Mouse (Mus musculus) forebrain, embryonic 15.5 days (tissue): ENCODE measurements at regions not wholly inside any gene's neighbourhood (a gene's known extent, or its start where the extent isn't known, plus 50 kb on each side); places are given as distances from the start of the nearest gene placed in this dataset.

Experiments used
- ATAC-seq: fragments of 200-750 bp; cut with Nextera tagmentation; replicated peaks from 2 replicates; pipeline ENCODE4 v1.8.0; 2017; ENCODE audit warnings: mild to moderate bottlenecking, moderate TSS enrichment, moderate library complexity
- H3K27ac ChIP-seq: fragments of 300-500 bp; sonication (generic); replicated peaks from 2 replicates; pipeline ENCODE4 v1.5.1; 2015; ENCODE audit warnings: mild to moderate bottlenecking, inconsistent platforms
- H3K27me3 ChIP-seq: fragments of 300-500 bp; sonication (generic); 2 replicates; pipeline ENCODE4 v1.6.1; 2015; ENCODE audit warnings: inconsistent platforms
- H3K36me3 ChIP-seq: fragments of 300-500 bp; sonication (generic); 2 replicates; pipeline ENCODE4 v1.6.1; 2015; ENCODE audit warnings: mild to moderate bottlenecking, inconsistent platforms
- H3K4me1 ChIP-seq: fragments of 300-500 bp; sonication (generic); 2 replicates; pipeline ENCODE4 v1.6.1; 2015; ENCODE audit warnings: inconsistent platforms
- H3K4me2 ChIP-seq: fragments of 300-500 bp; sonication (generic); replicated peaks from 2 replicates; pipeline ENCODE4 v1.6.1; 2015; ENCODE audit warnings: mild to moderate bottlenecking, inconsistent platforms
- H3K4me3 ChIP-seq: fragments of 300-500 bp; sonication (generic); 2 replicates; pipeline ENCODE4 v1.5.1; 2015; ENCODE audit warnings: mild to moderate bottlenecking, inconsistent platforms
- H3K9ac ChIP-seq: fragments of 300-500 bp; sonication (generic); replicated peaks from 2 replicates; pipeline ENCODE4 v1.6.1; 2015; ENCODE audit warnings: mild to moderate bottlenecking, inconsistent platforms
- H3K9me3 ChIP-seq: fragments of 300-500 bp; sonication (generic); 2 replicates; pipeline ENCODE4 v1.6.1; 2016; ENCODE audit warnings: inconsistent platforms
- WGBS: fragments of 180-500 bp; shearing (Covaris S2); methylation state at CpG from one replicate; pipeline ENCODE4 v1.1.7; 2015; ENCODE audit warnings: mixed read lengths; 5-methylcytosine and 5-hydroxymethylcytosine counted together

GRCm38 (mm10) chr14:83143488-83143887 lies 1299.9 kb upstream of the Pcdh17 start:
- Histone ChIP-seq H3K27me3 (no peaks in the 10 kb centered on the region), H3K36me3 (no peaks in the 10 kb centered on the region), H3K9me3 (no peaks in the 10 kb centered on the region), H3K27ac (no peak overlapping the region), H3K9ac (no peak overlapping the region), H3K4me3 (no peak overlapping the region), H3K4me1 (no peaks in the 10 kb centered on the region), H3K4me2 (no peak overlapping the region)
- WGBS = 17% methylated on average over 1 of the region's 1 CpGs
- ATAC-seq = 0 out of 2 replicates have a peak, but pooled peaks have one; percentile 51

- no peak overlapping the region for H3K9ac ChIP-seq
- H3K27ac ChIP-seq = no peak overlapping the region
- no peak overlapping the region for H3K4me3 ChIP-seq
- no peak for ATAC-seq
- H3K4me2 ChIP-seq = no peak overlapping the region
- no peaks in the 10 kb centered on the region for H3K4me1 ChIP-seq
- no peaks in the 10 kb centered on the region for H3K27me3 ChIP-seq
- H3K36me3 ChIP-seq = no peaks in the 10 kb centered on the region
- no peaks in the 10 kb centered on the region for H3K9me3 ChIP-seq
Observed at GRCm38 (mm10) chr14:83154816-83155215, 1288.5 kb upstream of the Pcdh17 start.
